Mouse (Mus musculus) frontal cortex, postnatal 36 days (tissue): ENCODE measurements at regions not wholly inside any gene's neighbourhood (a gene's known extent, or its start where the extent isn't known, plus 50 kb on each side); places are given as distances from the start of the nearest gene placed in this dataset.
A peak's percentile ranks its signal among the peaks of the same experiment; 100 is the strongest.

Experiments used
- DNase-seq, 2 experiments: peaks; one replicate each; pipeline ENCODE4 v3.0.0; 2022; ENCODE audit warnings: low spot score in 2 of 2

DNA sequence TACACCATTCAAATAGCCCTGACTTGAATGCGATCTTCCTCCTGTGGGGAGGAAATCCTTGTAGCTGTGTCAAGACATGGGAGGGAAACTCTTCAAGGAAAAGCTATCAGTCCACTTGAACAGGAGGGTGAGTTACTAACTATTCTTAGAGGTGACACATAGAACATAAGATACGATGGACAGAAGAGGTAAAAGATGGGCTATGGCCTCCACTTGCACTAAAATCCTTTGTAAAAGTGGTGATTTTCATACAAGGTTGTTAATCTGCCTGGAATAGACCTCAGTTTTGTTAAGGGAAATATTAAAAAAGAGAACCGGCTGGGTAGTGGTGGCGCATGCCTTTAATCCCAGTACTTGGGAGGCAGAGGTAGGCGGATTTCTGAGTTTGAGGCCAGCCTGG is 102.1 kb upstream of the Cpm start:
- no peak for DNase-seq

DNA sequence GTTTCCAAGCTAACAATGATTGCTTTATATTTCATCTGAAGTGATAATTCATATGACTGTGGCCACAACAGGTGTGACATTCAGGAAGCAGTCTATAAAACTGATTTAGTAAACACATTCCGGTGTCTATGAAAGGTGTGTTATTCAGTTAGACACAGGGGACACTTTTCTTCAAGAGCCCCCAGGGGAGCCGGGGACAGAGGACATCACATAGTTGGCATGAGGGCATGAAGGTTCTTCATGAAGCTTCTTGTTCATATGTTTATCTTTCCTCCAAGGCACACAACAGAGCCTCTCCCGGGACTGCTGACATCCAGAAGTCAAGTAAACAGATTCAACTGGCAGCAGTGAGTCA is 102.5 kb upstream of the Cpm start:
- no peak for DNase-seq

DNA sequence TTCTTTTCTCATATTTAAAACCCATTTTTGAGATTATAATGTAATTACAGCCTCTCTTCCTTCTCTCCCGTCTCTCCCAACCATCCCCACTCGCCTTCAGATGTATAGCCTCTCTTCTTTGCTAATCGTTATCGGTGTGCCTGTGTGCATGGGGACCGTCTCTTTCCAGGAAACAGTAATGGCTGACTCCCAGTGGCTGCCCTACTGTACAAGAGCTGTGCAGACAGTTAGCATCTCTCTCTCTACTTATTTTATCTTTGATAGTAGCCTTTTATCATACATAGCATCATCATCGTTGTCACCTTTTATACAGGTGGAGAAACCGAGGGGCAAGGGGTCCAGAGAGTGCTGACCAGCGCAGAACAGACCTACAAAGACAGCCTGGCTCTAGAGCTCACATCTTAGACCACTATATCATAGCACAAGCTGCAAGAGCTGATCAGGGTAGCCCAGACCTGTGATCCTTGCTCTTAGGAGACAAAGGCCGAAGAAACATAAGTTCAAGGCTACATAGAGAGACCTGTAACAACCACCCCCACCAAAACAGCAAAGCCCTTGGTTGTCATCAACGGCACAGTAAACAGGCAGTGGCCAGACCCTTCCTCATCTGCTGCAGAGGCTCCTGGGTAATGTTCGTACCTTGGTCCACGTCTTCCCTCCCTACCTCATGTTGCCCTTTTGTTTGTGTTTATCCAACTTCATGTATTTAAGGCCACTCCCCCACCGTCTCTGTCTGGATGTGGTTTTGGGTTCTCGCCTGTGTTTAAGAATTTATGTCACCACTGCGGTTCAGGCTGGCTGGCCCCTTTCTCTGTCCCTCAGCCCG is 103.1 kb upstream of the Cpm start:
- no peak for DNase-seq

DNA sequence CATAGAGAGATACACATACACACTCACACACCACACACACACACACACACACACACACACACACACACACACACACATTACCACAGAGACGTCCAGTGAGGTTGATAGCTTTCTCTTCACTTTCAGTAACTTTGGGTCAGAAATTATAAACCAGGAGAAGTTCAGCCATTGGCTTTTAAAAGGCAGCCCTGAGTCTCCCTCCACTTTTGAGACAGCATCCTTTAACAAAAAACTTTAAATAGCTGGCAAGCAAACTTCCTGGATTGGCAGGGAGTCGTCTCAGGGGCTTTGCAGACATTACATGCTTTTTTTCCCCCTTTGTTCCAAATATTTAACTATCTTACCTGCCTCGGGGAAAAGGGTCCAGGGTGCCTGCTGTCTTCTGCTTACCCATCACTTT is 103.7 kb upstream of the Cpm start:
- no peak for DNase-seq

DNA sequence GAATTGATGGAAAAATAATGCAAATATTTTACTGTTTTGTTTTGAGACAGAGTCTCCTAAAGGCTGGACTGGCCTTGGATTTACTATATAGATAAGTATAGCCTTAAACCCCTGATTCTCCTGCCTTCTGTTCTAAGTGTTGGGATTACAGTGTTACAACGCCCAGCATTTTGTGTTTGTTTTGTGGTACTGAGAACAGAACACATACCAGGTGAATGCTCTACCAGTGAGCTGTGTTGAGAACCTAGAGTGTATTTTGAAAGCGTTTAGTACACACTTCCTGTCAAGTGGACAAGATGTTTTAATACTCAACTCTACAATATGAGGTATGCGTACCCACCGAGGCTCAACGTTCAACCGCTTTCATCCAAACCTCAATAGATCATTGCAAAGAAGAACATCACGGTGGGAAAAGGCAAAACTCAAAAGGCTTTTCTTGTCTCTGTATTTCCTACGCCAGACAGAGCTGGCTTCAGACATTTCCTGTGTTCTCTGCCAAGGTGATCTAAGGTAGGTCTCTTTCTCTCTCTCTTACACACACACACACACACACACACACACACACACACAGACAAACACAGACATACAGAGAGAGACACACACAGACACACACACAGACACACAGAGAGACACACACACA is 104.3 kb upstream of the Cpm start:
- DNase-seq = no peak

DNA sequence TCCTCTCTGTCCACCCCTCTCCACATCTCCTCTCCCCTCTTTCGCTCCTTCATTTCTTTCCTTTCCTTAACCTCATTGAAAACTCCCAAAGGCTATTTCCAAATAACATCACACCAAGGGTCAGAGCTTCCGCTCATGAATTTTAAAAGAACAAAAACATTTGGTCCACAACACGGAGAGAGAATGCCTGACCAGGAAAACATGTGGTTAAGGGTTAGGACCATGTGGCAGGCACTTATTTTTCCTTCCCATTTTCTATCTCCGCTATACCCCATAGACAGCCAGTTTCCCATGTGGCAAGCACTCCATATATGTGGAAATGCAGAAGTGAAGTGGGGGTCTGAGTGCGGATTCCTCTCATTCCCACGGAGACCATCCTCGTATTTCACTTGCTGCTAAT is 105.2 kb upstream of the Cpm start:
- DNase-seq = no peak

DNA sequence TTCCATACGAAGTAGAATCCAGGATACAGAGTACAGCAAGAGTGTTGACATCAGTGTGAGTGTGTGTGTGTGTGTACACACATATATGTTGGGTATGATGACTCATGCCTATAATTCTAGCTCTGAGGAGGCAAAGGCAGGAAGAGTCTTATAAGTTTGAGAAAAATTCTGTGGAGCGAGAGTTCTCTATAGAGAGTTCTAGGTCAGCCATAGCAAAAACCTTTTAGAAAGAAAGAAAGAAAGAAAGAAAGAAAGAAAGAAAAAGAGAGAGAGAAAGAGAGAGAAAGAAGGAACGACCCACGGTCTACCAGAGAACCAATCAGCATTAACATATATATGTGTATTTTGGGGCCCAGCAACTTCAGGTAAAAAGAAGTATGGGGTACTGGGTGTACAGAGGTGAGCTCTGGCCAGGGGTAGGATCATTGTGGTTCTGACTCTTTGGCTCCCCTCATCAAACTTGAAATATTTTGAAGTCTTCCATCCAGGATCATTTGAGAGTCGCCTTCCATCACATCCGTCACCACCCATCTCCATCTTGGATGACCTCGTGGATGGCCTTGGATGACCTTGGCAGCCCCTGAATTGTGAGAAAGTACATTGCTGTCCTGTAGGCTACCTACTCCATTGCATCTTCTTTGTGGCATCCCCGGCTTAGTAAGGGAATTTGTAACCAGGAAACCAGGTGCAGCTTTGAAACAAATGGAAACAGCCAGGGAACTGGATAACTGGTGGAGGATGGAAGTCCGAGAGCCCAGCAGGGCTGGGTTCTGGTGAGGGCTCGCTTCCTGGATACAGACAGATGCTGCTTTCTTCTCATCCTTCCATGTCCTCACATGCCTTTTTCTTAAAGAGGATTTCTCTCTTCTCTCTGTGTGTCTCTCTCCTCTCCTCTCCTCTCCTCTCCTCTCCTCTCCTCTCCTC is 106.1 kb upstream of the Cpm start:
- DNase-seq = no peak

DNA sequence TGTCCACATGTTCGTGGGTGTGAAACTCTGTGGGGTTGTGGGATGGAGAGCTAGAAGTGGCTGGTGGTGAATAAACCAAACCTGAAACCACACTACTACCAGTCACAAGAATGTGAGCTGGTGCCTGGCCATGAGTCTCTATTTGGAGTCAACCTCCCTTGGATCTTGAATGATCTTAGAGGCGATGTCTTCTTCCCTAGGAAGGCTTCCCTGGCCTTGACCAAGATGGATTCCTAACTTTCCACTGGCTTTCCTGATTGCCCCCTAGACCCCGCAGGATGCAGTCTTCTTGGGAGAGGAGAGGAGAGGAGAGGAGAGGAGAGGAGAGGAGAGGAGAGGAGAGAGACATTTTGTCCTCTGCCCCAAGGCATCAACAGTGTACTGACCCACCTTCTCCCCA is 106.9 kb upstream of the Cpm start:
- no peak for DNase-seq

DNA sequence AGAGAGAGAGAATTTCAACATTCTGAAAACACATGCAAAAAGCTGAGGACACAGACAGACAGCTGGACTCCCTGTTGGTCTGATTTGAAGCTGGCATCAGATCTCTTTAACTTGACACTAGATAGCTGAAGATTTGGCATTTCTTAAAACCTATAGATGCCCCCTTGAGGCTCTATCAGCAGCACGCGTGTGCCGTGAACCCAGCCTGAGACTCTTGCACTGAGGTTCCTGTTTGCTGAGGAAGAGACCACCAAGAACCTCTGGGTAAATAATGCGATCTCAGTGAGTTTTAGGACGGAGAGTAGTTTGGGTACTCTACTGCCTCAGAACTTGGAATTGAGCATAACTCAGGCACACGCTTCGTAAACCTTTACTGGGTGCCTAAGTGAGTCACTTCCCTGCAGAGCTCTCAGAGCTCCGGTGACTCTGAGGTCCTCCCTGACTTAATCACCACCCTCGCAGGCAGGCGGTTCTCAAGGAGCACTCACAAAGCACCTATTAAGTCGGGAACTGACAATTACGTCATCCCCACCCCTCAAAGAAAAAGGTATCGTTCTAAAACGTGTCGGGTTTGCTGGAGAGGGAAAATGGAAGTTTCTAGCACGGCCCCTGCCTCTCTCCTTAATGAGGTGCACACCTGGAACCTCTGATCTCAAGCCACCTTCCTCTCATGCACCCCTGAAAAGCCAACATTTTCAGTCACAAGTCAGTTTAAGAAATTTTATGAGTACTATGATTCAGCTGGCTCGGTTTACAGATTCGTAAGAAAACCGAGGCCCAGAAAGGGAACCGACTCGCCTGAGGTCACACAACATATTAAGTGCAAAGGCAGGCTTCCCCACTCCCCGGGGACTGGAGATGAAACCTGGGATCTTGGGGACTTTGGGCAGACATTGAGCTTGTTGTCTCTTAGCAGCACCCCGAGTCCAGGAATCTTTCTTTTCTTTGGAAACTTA is 107.7 kb upstream of the Cpm start:
- no peak for DNase-seq

DNA sequence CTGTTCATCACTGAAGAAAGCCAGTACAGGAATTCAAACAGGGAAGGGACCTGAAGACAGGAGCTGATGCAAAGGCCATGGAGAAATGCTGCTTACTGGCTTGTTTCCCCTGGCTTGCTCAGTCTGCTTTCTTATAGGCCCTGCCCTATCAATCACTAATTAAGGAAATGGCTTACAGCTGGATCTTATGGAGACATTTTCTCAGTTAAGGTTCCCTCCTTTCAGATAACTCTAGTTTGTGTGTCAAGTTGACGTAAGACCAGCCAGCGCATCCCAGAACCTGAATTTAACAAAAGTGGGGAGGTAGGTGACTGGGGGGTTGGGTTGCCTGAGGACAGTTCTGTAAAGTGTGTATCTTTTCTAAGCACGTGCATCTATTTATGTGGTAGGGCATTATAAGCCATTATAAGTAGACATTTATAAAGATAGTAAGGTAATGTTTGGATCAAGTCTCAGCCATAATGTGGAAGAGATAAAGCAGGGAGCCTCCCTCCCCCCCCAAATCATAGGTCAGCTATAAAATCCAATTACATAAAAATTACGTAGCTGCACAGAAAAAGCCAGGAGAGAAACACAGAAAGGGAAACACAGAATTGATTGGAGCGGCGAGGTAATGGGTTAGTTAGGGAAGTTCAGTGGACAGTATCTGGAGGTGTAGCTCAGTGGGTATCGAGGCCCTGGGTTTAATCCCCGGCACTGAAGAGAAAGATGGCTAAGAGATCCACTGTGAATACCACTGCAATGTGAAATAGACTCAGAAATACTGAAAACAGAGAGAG is 108.6 kb upstream of the Cpm start:
- DNase-seq = no peak

DNA sequence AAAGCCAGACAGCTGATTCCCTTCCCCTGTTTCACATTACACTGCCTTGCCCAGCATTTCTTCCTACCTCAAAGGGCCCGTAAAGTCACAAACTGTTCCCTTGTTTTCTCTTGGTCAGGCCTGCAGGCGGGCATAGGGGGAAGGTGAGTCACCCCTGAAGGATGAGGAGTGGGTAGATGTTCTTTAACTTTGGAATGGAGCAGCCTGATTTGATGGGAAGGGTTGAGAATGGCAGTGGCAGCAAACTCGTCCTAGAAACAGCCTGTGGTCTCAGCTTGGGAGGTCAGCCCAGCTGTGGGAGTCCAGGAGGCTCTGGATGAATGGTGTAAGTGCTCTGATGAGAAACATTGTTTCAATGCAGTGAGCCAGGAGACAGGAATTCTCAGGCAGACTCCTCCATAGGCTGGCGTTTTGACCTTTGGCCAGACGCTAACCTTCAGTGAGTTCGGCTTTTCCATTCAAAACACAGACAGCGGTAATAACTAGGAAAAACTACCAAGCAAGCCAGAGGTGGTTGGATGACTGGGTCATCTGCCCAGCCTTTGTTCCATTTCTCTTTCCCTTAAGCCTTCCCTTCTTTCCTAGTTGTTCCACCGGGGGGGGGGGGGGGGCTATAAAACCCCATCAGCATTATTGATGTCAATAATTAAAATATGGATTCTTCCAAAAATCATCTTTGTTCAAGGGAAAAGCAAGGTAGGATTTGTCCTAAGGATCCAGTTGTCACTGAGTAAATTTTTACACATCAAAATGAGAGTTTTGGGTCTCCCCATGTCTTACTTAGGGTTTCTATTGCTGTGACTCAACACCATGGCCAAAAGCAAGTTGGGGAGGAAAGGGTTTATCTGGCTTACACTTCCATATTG is 109.4 kb upstream of the Cpm start:
- DNase-seq = no peak

DNA sequence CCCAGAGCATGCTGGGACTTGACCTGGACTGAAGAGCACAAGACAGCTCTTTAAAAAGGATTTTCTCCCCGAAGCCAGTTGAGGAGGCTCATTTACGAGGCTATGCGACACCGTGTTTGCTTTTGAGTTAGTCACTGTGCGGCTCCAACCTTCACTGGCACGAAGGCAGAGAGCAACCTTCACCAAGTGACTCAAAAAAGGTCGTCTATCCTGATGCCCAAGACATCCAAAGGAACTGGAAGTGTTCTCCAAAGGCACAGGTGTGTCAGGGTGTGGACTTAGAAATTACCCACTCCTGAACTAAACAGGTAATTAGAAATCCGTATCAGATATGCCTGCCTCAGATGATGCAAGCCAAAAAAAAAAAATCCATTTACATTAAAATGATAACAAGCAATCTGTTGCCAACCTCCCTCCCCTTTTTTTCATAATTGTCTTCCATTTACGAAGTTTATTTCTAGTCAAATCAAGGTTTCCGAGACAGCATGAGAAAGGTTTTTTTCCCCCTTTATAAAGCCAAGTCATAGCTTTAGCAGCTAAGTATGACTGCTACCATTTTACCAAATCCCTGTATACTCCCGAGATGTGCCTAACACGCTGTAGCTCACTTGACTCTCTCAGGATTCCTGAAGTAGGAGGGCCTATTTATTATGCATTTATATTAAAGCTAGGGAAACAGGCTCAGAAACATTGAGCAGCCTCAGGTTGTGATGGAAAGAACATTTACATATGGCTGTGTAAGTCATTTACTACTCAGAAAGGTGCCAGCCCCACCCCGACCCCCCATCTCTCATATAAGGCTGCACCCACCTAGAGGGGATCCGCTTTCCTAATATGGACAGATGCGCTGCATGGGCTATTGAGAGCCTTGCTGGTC is 110.3 kb upstream of the Cpm start:
- no peak for DNase-seq

DNA sequence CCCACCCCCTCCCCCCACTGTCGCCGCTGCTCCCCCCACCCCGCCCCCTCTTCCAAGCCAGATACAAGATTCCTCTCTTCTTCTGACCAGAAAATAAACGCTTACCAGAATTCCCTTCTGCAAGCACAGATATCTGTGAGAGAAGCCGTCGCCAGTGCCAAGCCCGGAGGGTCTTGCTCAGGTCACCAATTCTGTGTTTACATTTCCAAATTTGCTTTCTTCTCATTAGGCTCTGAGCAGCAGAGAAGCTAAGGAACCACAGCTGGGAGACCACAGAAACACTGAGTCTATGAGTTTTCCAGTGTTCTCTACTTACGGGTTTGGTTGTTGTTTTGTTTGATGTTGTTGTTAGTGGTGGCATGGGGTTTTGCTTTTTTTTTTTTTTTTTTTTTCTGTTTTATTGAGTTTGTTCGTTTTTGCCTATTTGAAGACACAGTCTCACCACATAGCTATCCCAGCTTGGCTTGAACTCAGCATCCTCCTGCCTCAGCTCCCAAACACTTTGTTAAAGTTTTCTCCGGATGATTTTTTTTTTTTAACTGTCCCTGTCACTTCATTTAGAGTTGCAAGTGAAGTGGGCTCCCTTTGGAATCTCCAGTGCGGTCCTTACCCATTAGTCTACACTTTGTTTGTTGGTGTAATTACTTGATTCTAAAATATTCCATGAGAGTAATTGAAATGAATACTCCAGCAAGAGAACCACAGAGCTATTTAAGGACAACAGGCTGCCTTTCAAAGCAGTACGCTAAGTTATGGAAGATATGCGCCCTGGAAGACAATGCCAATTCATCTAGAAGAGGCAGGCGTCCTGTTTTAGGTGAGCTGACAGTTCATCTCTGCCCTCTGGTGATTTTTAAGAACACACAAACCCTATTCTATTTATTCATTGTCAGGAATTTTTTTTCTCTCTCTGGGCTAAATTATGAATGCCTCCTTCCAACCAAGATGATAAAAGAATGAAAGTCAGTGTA is 111.2 kb upstream of the Cpm start:
- no peak for DNase-seq

DNA sequence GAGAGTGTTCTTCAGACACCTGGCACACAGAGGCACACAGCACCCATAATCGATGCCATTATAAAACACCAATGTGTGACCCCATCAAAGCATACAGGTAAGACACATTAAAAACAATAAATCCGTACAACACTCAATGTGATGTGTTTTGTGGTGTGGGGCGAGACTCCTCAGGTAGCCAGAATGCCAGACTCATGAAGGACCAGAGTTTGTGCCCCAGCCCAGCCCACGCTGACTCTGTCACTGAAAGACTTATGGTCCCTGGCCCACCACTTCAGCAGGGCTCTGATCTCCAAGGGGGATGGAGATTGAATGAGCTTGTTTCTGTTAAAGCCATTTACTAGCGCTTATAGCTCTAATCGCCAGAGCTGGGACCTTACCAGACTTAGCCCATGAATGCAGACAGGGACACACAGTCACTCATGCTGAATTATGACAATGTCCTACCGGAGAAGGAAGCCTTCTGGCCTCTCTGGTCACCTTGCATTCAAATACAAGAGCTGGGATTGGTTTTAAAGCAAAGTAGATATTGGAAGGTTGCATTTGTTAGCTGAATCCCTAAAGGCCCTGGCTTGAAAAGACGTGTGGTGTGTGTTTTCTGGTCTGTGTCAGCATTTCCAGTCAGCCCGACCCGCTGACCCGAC is 112.1 kb upstream of the Cpm start:
- no peak for DNase-seq

DNA sequence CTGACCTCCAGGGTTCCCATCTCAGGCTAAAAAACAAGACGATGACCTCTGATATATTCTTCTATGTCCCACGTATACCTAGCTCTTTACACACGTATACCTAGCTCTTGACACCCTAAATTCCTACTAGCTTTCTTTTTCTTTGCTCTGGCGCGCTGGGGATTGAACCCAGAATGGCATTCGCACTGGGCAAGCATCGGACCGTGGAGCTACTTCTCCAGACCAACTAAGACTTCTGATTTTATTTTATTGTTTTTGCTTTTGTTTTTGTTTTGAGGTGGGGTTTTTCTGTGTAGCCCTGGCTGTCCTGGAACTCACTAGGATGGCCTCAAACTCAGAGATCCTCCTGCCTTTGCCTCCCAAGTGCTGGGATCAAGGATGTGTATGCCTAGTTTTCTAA is 112.8 kb upstream of the Cpm start:
- DNase-seq = no peak

DNA sequence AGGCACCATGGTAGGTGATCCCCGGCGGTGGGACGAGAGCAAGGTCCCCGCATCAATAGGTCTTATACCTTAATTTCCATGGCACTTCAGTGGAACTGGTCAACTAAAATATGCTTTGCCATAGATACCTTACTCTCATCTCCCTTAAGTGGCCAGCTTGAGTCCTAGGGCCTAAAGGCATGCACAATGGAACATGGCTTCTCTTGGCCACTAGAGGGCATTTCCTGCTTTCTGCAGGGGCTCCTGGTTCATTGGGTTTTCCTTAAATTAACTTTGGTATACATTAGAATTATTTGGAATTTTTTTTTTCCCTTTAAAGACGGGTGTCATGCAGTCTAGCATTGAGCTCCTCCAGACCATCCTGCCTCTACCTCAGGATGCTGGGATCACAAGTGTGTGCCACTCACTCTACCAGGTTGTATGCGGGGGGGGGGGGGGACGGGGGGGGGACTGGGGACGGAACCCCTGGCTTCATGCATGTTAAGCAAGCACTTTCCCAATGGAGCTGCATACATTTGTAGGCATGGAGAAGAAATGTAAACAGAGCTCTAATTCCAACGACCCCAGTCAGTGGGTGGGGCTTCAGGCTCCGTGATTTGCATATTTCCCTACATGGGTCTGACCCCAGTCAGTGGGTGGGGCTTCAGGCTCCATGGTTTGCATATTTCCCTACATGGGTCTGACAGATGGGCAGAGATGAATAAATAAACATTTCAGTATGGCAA is 113.4 kb upstream of the Cpm start:
- peak in 1 of 2 experiments; percentile 50 for DNase-seq
